Mouse (Mus musculus) spleen, postnatal 14 days (tissue): ENCODE measurements around the gene Otof.

Experiments used
- DNase-seq, 2 experiments: peaks; one replicate each; pipeline ENCODE4 v3.0.0; 2021 to 2022; ENCODE audit warnings: low spot score in 2 of 2

Otof gene

GRCm38 (mm10) chr5:30341601-30342365, 119.9 kb downstream of the Otof start:
- no peak for DNase-seq

DNA sequence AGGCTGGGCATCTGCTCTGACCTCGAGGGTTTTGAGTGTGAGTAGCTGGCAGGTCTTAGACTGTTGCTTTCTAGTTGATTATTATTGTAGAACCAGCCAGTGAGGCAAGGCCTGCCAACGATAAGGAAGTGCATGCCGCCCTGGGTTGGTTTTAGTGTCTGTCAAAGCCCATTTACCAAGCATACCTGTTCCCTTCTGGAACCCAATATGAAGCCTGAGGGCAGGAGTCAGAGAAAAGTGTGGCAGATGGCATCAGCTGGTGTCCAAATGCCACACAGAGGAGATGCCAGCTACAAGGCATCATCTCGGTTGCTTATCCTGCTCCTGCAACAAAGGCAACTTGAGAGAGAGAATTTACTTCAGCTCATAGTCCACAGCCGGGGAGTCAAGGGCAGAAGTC, 120.9 kb downstream of the Otof start:
- DNase-seq: no peak
